In genomic region chr3:7041372-7042057, GRCm38 (mm10) we compare ENCODE assay signal across 26 mouse cellular contexts.
A peak's percentile ranks its signal among the peaks of the same experiment; 100 is the strongest.
DNase-seq lines count a peak whose midpoint lies in the region; ATAC-seq lines count a peak whose summit lies in the region.
"Had no signal": no experiment of that assay in that cellular context is flagged by ENCODE, and none has a peak within 500 bp of the region (broad histone marks: within the 10 kb centered on the region; RNA-seq: fewer than 3 reads in every experiment).

No protein-coding gene starts in this region.

- no peak overlapping the region for H3K27ac ChIP-seq in forebrain, embryonic 11.5 days (ENCODE audit: low read depth, low read length)
- H3K27ac ChIP-seq in forebrain, embryonic 15.5 days (replicated peaks) = no peak overlapping the region
- H3K27ac ChIP-seq in midbrain, embryonic 10.5 days (replicated peaks) = peak overlapping the region; percentile 71; the same call in 1 of the 2 replicates
- H3K27ac ChIP-seq in midbrain, embryonic 16.5 days (ENCODE audit: low read length) = no peak overlapping the region
- H3K27ac ChIP-seq in forebrain, embryonic 16.5 days (ENCODE audit: low read length) = no peak overlapping the region
- no peak overlapping the region for H3K27ac ChIP-seq in midbrain, embryonic 15.5 days
- H3K27ac ChIP-seq: embryonic facial prominence, embryonic 13.5 days; intestine, embryonic 15.5 days; limb, embryonic 12.5 days; neural tube, embryonic 13.5 days; stomach, embryonic 15.5 days had no signal

- H3K9ac ChIP-seq in forebrain, embryonic 11.5 days (ENCODE audit: low read length) = no peak overlapping the region
- H3K9ac ChIP-seq in forebrain, embryonic 15.5 days (replicated peaks) = no peak overlapping the region
- no peak overlapping the region for H3K9ac ChIP-seq in midbrain, embryonic 16.5 days (ENCODE audit: low read depth, low read length)
- H3K9ac ChIP-seq in forebrain, embryonic 16.5 days (replicated peaks; ENCODE audit: low read depth, low read length) = no peak overlapping the region
- H3K9ac ChIP-seq in midbrain, embryonic 15.5 days = no peak overlapping the region
- H3K9ac ChIP-seq: embryonic facial prominence, embryonic 13.5 days; intestine, embryonic 15.5 days; limb, embryonic 12.5 days; liver, postnatal 0 days; neural tube, embryonic 13.5 days; stomach, embryonic 15.5 days had no signal

- DNase-seq in forebrain, embryonic 11.5 days (ENCODE audit: low spot score) = no peak
- no peak for DNase-seq in midbrain, embryonic 10.5 days (ENCODE audit: low spot score)
- no peak for DNase-seq in layer of hippocampus, adult 8-10 months (ENCODE audit: low spot score in 2 of 2)
- DNase-seq in gastrocnemius, postnatal 10 days = no peak
- DNase-seq: adrenal gland, postnatal 14 days; cerebellum, adult 9-11 months; gastrocnemius, postnatal 14 days; heart, adult 11 months; kidney, adult 8-10 months; kidney, postnatal 14 days; liver, postnatal 0 days; thymus, postnatal 25 days had no signal

- 54% methylated on average over 2 of the region's 2 CpGs for WGBS in forebrain, embryonic 11.5 days
- 42% methylated on average over 2 of the region's 2 CpGs for whole genome bisulfite sequencing in forebrain, embryonic 15.5 days
- 61% methylated on average over 2 of the region's 2 CpGs for WGBS in midbrain, embryonic 10.5 days
- WGBS in midbrain, embryonic 16.5 days = 28% methylated on average over 2 of the region's 2 CpGs
- WGBS in forebrain, embryonic 16.5 days = 42% methylated on average over 2 of the region's 2 CpGs
- WGBS in midbrain, embryonic 15.5 days = 48% methylated on average over 2 of the region's 2 CpGs

- H3K4me1 ChIP-seq in forebrain, embryonic 11.5 days (replicated peaks; ENCODE audit: control insufficient read depth, insufficient read depth, low read length) = no peaks in the 10 kb centered on the region
- no peaks in the 10 kb centered on the region for H3K4me1 ChIP-seq in forebrain, embryonic 15.5 days
- peaks cover 5% of the 10 kb centered on the region; the same call in 1 of the 2 replicates for H3K4me1 ChIP-seq in midbrain, embryonic 10.5 days
- no peaks in the 10 kb centered on the region for H3K4me1 ChIP-seq in midbrain, embryonic 16.5 days (ENCODE audit: control insufficient read depth, insufficient read depth, low read length)
- H3K4me1 ChIP-seq in forebrain, embryonic 16.5 days (replicated peaks; ENCODE audit: control insufficient read depth, insufficient read depth, low read length) = no peaks in the 10 kb centered on the region
- H3K4me1 ChIP-seq in midbrain, embryonic 15.5 days = no peaks in the 10 kb centered on the region
- H3K4me1 ChIP-seq: embryonic facial prominence, embryonic 13.5 days; intestine, embryonic 15.5 days; limb, embryonic 12.5 days; neural tube, embryonic 13.5 days; stomach, embryonic 15.5 days had no signal

- H3K4me3 ChIP-seq in forebrain, embryonic 11.5 days (ENCODE audit: low read depth, low read length) = no peak overlapping the region
- H3K4me3 ChIP-seq in forebrain, embryonic 15.5 days = no peak overlapping the region
- H3K4me3 ChIP-seq in midbrain, embryonic 10.5 days = no peak overlapping the region
- no peak overlapping the region for H3K4me3 ChIP-seq in midbrain, embryonic 16.5 days (ENCODE audit: low read depth, low read length)
- no peak overlapping the region for H3K4me3 ChIP-seq in forebrain, embryonic 16.5 days (replicated peaks; ENCODE audit: low read length)
- no peak overlapping the region for H3K4me3 ChIP-seq in midbrain, embryonic 15.5 days
- H3K4me3 ChIP-seq: embryonic facial prominence, embryonic 13.5 days; erythroblast, embryonic 14.5 days; intestine, embryonic 15.5 days; limb, embryonic 12.5 days; neural tube, embryonic 13.5 days; stomach, embryonic 15.5 days had no signal

- H3K4me2 ChIP-seq in forebrain, embryonic 11.5 days (ENCODE audit: low read depth, low read length, severe bottlenecking) = no peak overlapping the region
- H3K4me2 ChIP-seq in forebrain, embryonic 15.5 days (replicated peaks) = no peak overlapping the region
- no peak overlapping the region for H3K4me2 ChIP-seq in midbrain, embryonic 16.5 days (ENCODE audit: low read length)
- no peak overlapping the region for H3K4me2 ChIP-seq in forebrain, embryonic 16.5 days (ENCODE audit: low read length)
- H3K4me2 ChIP-seq in midbrain, embryonic 15.5 days = no peak overlapping the region
- H3K4me2 ChIP-seq: embryonic facial prominence, embryonic 13.5 days; heart, embryonic 11.5 days; intestine, embryonic 15.5 days; limb, embryonic 12.5 days; liver, embryonic 11.5 days; neural tube, embryonic 13.5 days; stomach, embryonic 15.5 days had no signal

- H3K27me3 ChIP-seq in forebrain, embryonic 11.5 days (ENCODE audit: control insufficient read depth, insufficient read depth, low read length) = no peaks in the 10 kb centered on the region
- H3K27me3 ChIP-seq in forebrain, embryonic 15.5 days = no peaks in the 10 kb centered on the region
- no peaks in the 10 kb centered on the region for H3K27me3 ChIP-seq in midbrain, embryonic 10.5 days (ENCODE audit: low read depth, poor library complexity, severe bottlenecking)
- no peaks in the 10 kb centered on the region for H3K27me3 ChIP-seq in midbrain, embryonic 16.5 days (ENCODE audit: control insufficient read depth, insufficient read depth, low read depth, low read length)
- no peaks in the 10 kb centered on the region for H3K27me3 ChIP-seq in forebrain, embryonic 16.5 days (replicated peaks; ENCODE audit: control insufficient read depth, insufficient read depth, low read length)
- no peaks in the 10 kb centered on the region for H3K27me3 ChIP-seq in midbrain, embryonic 15.5 days (replicated peaks)
- H3K27me3 ChIP-seq: embryonic facial prominence, embryonic 13.5 days; intestine, embryonic 15.5 days; limb, embryonic 12.5 days; neural tube, embryonic 13.5 days; stomach, embryonic 15.5 days had no signal

- H3K36me3 ChIP-seq in forebrain, embryonic 11.5 days (ENCODE audit: control insufficient read depth, insufficient read depth, low read length) = no peaks in the 10 kb centered on the region
- no peaks in the 10 kb centered on the region for H3K36me3 ChIP-seq in forebrain, embryonic 15.5 days
- H3K36me3 ChIP-seq in midbrain, embryonic 10.5 days = no peaks in the 10 kb centered on the region
- no peaks in the 10 kb centered on the region for H3K36me3 ChIP-seq in midbrain, embryonic 16.5 days (ENCODE audit: control insufficient read depth, insufficient read depth, low read length)
- H3K36me3 ChIP-seq in forebrain, embryonic 16.5 days (ENCODE audit: control insufficient read depth, insufficient read depth) = no peaks in the 10 kb centered on the region
- H3K36me3 ChIP-seq in midbrain, embryonic 15.5 days (replicated peaks) = no peaks in the 10 kb centered on the region
- H3K36me3 ChIP-seq: embryonic facial prominence, embryonic 13.5 days; intestine, embryonic 15.5 days; limb, embryonic 12.5 days; neural tube, embryonic 13.5 days; stomach, embryonic 15.5 days had no signal

- no peaks in the 10 kb centered on the region for H3K9me3 ChIP-seq in forebrain, embryonic 11.5 days (ENCODE audit: control insufficient read depth, low read length)
- H3K9me3 ChIP-seq in forebrain, embryonic 15.5 days = no peaks in the 10 kb centered on the region
- H3K9me3 ChIP-seq in midbrain, embryonic 10.5 days (replicated peaks) = peaks cover 11% of the 10 kb centered on the region; the same call in 1 of the 2 replicates
- H3K9me3 ChIP-seq in midbrain, embryonic 16.5 days (replicated peaks; ENCODE audit: control insufficient read depth, low read length, poor library complexity, severe bottlenecking) = peaks cover 5% of the 10 kb centered on the region; the same call in 1 of the 2 replicates
- H3K9me3 ChIP-seq in forebrain, embryonic 16.5 days (ENCODE audit: control insufficient read depth, low read length) = no peaks in the 10 kb centered on the region
- H3K9me3 ChIP-seq in midbrain, embryonic 15.5 days = no peaks in the 10 kb centered on the region; the same call in 1 of the 2 replicates
- H3K9me3 ChIP-seq: intestine, embryonic 15.5 days; stomach, embryonic 15.5 days had no signal

- ATAC-seq in forebrain, embryonic 11.5 days (replicated peaks; ENCODE audit: low FRiP score) = peak; percentile 81
- no peak for ATAC-seq in forebrain, embryonic 15.5 days (replicated peaks)
- no peak for ATAC-seq in midbrain, embryonic 16.5 days
- ATAC-seq in forebrain, embryonic 16.5 days = peak; percentile 81
- ATAC-seq in midbrain, embryonic 15.5 days (replicated peaks) = peak; percentile 77; the same call in 1 of the 2 replicates
- ATAC-seq: CD4-positive, CD25-positive, alpha-beta regulatory T cell, adult 4 months; intestine, embryonic 15.5 days; liver, postnatal 0 days; lung, postnatal 0 days had no signal

Comparison
In these comparisons a context has a peak if more than half of its experiments do, and no peak if none do; other contexts are left out.
1. ATAC-seq: peak in forebrain, embryonic 11.5 days (single experiment), forebrain, embryonic 16.5 days (single experiment) and midbrain, embryonic 15.5 days (single experiment); none in forebrain, embryonic 15.5 days (single experiment) and midbrain, embryonic 16.5 days (single experiment).